Mouse (Mus musculus) small intestine, adult 2 months (tissue): ENCODE data around the gene March6.

Experiments used
- CTCF ChIP-seq: fragments of 200-500 bp; IDR thresholded peaks from 2 replicates; pipeline ENCODE4 v1.5.1; 2012; ENCODE audit warnings: low read depth, mild to moderate bottlenecking, control low read depth, inconsistent platforms, low read length, moderate library complexity, mixed read lengths; ENCODE audit not compliant: insufficient replicate concordance, insufficient read length; ENCODE audit errors: extremely low read depth
- POLR2A ChIP-seq: fragments of 200-500 bp; IDR thresholded peaks from 2 replicates; pipeline ENCODE4 v1.6.1; 2012; ENCODE audit warnings: low read depth, mild to moderate bottlenecking, control low read depth, inconsistent platforms, low read length, moderate library complexity

- TF ChIP-seq POLR2A = no peak
- no peak for TF ChIP-seq CTCF
Observed at GRCm38 (mm10) chr15:31533529-31533928, 2.7 kb upstream of the March6 start.
